Mouse (Mus musculus) forebrain, embryonic 16.5 days (tissue): Measurements from ENCODE around the gene Arsb. TPM values are rescaled to one million over a fixed set of nuclear protein-coding genes. Genes with fewer than 3 reads are reported as not detected.

Experiments
- ATAC-seq: fragments of 200-750 bp; cut with Nextera tagmentation; 2 replicates; pipeline ENCODE4 v1.8.0; 2017; ENCODE audit warnings: mild to moderate bottlenecking, moderate library complexity
- H3K27ac ChIP-seq: fragments of 300-500 bp; sonication (generic); 2 replicates; pipeline ENCODE4 v1.5.1; 2014; ENCODE audit warnings: low read length, control low read depth
- H3K27me3 ChIP-seq: fragments of 300-500 bp; sonication (generic); replicated peaks from 2 replicates; pipeline ENCODE4 v1.6.1; 2014; ENCODE audit warnings: low read length; ENCODE audit not compliant: control insufficient read depth, insufficient read depth
- H3K36me3 ChIP-seq: fragments of 300-500 bp; sonication (generic); 2 replicates; pipeline ENCODE4 v1.6.1; 2014; ENCODE audit not compliant: control insufficient read depth, insufficient read depth
- H3K4me1 ChIP-seq: fragments of 300-500 bp; sonication (generic); replicated peaks from 2 replicates; pipeline ENCODE4 v1.6.1; 2014; ENCODE audit warnings: low read length; ENCODE audit not compliant: control insufficient read depth, insufficient read depth
- H3K4me2 ChIP-seq: fragments of 300-500 bp; sonication (generic); 2 replicates; pipeline ENCODE4 v1.6.1; 2014; ENCODE audit warnings: mild to moderate bottlenecking, low read length, control low read depth
- H3K4me3 ChIP-seq: fragments of 300-500 bp; sonication (generic); replicated peaks from 2 replicates; pipeline ENCODE4 v1.5.1; 2014; ENCODE audit warnings: mild to moderate bottlenecking, low read length, control low read depth
- H3K9ac ChIP-seq: fragments of 300-500 bp; sonication (generic); replicated peaks from 2 replicates; pipeline ENCODE4 v1.6.1; 2014; ENCODE audit warnings: low read depth, low read length, control low read depth
- H3K9me3 ChIP-seq: fragments of 300-500 bp; sonication (generic); 2 replicates; pipeline ENCODE4 v1.6.1; 2016; ENCODE audit warnings: low read length; ENCODE audit not compliant: control insufficient read depth
- WGBS: fragments of 180-500 bp; shearing (Covaris S2); extraction: QIAGEN DNeasy Blood & Tissue Kit; methylation state at CpG from one replicate; pipeline ENCODE4 v1.1.7; 2014; 5-methylcytosine and 5-hydroxymethylcytosine counted together
- polyA plus RNA-seq: library from polyadenylated mRNA; unstranded; fragments of >200 nt; fragmentation: Nextera tagmentation; extraction: Ambion mirVana; gene quantifications from 2 replicates; pipeline ENCODE4 v1.2.1, GENCODE M21; 2015

Arsb gene
- polyA plus RNA-seq, 1 experiment from 2014 or later: 9.7 TPM

- Histone ChIP-seq H3K27ac (no peak overlapping the region), H3K4me1 (no peaks in the 10 kb centered on the region), H3K4me2 (no peak overlapping the region), H3K4me3 (no peak overlapping the region), H3K27me3 (no peaks in the 10 kb centered on the region), H3K9me3 (no peaks in the 10 kb centered on the region), H3K9ac (no peak overlapping the region), H3K36me3 (no peaks in the 10 kb centered on the region)
- WGBS: 86% methylated on average over 10 of the region's 10 CpGs
- ATAC-seq: no peak
These were observed 135.3 kb downstream of the Arsb start for GRCm38 (mm10) chr13:93906552-93907245.

DNA sequence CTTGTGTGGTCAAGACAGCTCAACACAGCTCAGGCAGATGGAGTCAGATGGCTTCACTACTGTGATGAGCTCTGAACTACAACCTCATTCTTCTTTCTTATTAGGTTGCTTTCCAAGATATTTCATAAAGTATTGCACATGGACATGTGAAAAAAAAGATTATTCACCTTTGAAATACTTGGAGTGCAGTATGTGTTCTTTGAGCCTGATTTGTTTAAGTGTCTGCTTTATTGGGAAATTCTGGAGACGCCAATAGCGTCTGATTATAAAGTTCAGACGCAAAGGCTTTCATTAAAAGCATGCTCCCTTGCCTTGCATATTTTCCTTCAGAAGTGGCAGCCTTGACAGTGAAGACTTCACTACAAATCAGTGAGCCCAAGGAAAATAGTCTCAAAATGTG lies 136.5 kb downstream of the Arsb start:
- Histone ChIP-seq H3K36me3 (no peaks in the 10 kb centered on the region), H3K4me3 (no peak overlapping the region), H3K27me3 (no peaks in the 10 kb centered on the region), H3K27ac (no peak overlapping the region), H3K9me3 (no peaks in the 10 kb centered on the region), H3K9ac (no peak overlapping the region), H3K4me1 (no peaks in the 10 kb centered on the region), H3K4me2 (no peak overlapping the region)
- ATAC-seq: no peak
- WGBS: 87% methylated on average over 3 of the region's 3 CpGs

DNA sequence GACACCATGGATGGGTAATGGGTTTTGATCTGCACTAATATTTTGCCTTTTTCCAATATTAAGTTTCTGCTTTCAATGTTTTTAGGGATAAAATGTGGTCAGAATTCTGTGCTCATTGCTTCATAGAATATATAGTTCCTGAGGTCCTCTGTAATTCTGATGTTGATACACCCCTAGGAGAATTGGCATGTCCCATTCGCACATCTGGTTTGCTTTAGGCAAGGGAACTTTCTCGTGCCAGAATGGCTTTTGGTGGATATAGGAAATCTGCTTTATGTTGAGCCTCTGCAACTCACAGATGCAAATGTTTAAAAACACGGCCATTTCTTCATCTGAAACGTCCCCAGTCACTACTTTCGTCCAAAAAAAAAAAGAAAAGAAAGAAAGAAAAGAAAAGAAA lies 138.4 kb downstream of the Arsb start:
- H3K27ac ChIP-seq: no peak overlapping the region
- no peaks in the 10 kb centered on the region for H3K4me1 ChIP-seq
- no peak overlapping the region for H3K4me3 ChIP-seq
- no peak overlapping the region for H3K9ac ChIP-seq
- H3K4me2 ChIP-seq: no peak overlapping the region
- WGBS: 80% methylated on average over 5 of the region's 5 CpGs
- ATAC-seq: no peak
- no peaks in the 10 kb centered on the region for H3K36me3 ChIP-seq
- H3K9me3 ChIP-seq: no peaks in the 10 kb centered on the region
- H3K27me3 ChIP-seq: no peaks in the 10 kb centered on the region

DNA sequence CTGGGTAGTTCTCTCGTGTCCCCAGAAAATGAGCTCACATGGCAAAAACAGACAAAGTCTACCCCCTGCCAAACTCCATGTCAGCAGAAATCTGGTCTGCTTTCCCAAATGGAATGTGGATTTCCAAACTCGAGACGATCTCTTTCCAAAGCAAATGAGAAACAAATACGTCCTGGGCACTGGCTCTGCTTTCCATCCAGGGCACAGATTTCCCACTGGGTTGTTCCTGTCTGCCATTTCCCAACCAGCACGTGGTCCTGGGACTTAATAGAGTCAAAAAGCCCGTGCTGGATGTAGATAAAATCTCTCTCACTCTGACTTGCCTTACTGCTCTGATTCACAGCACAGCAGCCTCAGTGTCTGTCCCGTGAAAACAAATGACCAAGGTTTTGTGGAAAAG lies 139.6 kb downstream of the Arsb start:
- H3K27ac ChIP-seq: no peak overlapping the region
- no peaks in the 10 kb centered on the region for H3K4me1 ChIP-seq
- H3K4me3 ChIP-seq: no peak overlapping the region
- no peak overlapping the region for H3K4me2 ChIP-seq
- no peaks in the 10 kb centered on the region for H3K27me3 ChIP-seq
- no peak for ATAC-seq
- H3K9ac ChIP-seq: no peak overlapping the region
- no peaks in the 10 kb centered on the region for H3K36me3 ChIP-seq
- H3K9me3 ChIP-seq: no peaks in the 10 kb centered on the region
- 60% methylated on average over 7 of the region's 7 CpGs for WGBS

DNA sequence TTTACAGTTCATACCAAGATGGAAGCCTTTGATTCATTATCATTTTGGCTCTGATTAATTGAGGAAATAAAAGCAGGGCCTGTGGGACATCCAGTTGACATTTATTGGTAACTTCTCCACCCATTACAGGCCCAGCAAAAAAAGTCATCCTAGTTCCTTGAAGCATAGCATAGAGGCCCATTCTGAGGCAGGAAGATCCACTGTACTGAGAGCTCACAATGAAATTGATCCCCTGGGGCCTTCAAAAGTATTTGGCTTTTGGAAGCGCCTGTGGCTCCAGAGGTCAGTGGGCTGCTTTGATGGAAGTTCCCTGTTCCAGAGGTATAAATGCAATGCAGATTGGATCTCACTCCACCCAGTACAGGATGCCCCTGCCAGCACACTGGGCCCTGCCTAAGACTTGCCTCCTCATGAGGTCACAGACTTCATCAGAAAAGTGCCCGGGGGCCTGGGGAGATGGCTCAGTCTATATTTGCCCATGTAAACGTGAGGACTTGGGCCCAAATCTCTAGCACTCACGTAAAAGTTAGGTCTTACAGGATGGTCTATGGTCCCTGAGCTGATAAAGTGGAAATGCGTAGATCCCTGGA lies 141.0 kb downstream of the Arsb start:
- WGBS: 84% methylated on average over 5 of the region's 5 CpGs
- H3K4me1 ChIP-seq: no peaks in the 10 kb centered on the region

GRCm38 (mm10) chr13:93914206-93914605 lies 142.8 kb downstream of the Arsb start:
- 80% methylated on average over 3 of the region's 3 CpGs for WGBS
- H3K4me1 ChIP-seq: no peaks in the 10 kb centered on the region
- H3K27me3 ChIP-seq: no peaks in the 10 kb centered on the region
- no peaks in the 10 kb centered on the region for H3K9me3 ChIP-seq
- no peak overlapping the region for H3K27ac ChIP-seq
- no peak overlapping the region for H3K9ac ChIP-seq
- no peak overlapping the region for H3K4me3 ChIP-seq
- no peak for ATAC-seq
- H3K36me3 ChIP-seq: no peaks in the 10 kb centered on the region
- no peak overlapping the region for H3K4me2 ChIP-seq

More for the DNA sequence above, 141.0 kb downstream of the Arsb start:
- no peaks in the 10 kb centered on the region for H3K27me3 ChIP-seq
- H3K27ac ChIP-seq: no peak overlapping the region
- H3K9me3 ChIP-seq: no peaks in the 10 kb centered on the region
- no peak overlapping the region for H3K4me3 ChIP-seq
- no peak overlapping the region for H3K9ac ChIP-seq
- ATAC-seq: no peak
- no peak overlapping the region for H3K4me2 ChIP-seq
- no peaks in the 10 kb centered on the region for H3K36me3 ChIP-seq

DNA sequence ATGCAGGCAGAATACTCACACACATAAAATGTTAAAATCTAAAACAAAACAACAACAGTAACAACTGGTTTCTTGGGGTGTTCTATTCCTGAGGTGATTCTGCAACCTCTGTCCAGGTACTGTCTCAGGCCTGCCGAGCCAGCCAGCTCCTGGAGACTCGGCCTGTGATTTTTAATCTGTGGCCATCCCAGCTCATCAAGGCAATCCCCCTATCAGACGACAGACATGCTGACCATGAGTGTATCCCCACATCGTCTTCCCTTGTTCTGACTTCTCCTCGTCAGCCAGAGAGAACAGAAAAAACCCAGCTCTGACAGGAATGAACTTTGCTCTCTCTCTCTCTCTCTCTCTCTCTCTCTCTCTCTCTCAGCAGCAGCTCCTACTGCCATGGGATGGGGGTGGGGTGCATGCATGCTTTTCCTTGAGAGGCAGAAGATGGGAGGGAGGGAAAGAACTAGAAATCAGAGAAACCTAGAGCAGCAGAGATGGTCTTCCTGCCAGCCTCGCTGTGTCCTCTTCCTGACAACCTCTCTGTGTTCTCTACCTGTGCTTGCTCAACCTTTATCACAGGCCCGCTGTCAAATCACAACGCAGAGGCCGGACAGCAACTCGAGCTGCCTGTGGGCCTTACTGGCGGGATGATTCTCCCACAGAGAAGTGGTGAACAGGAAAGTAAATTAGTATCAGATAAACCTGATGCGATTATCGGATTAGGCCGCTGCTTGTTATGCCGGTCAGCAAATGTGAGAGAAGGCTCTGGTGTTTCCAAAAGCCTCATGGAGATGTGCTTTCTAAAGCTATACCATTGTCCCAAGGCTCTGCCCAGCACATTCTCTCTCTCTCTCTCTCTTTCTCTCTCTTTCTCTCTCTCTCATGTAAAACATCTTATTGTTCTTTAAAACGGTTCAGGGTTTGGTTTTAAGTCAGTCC lies 144.5 kb downstream of the Arsb start:
- WGBS: 51% methylated on average over 16 of the region's 16 CpGs
- ATAC-seq: no peak
- H3K9ac ChIP-seq: no peak overlapping the region

GRCm38 (mm10) chr13:93919536-93919935 lies 148.1 kb downstream of the Arsb start:
- 85% methylated on average over 3 of the region's 3 CpGs for WGBS
- H3K27ac ChIP-seq: no peak overlapping the region
- no peak overlapping the region for H3K4me2 ChIP-seq
- ATAC-seq: no peak
- no peaks in the 10 kb centered on the region for H3K4me1 ChIP-seq
- H3K36me3 ChIP-seq: no peaks in the 10 kb centered on the region
- H3K27me3 ChIP-seq: no peaks in the 10 kb centered on the region
- H3K9ac ChIP-seq: no peak overlapping the region
- H3K4me3 ChIP-seq: no peak overlapping the region
- no peaks in the 10 kb centered on the region for H3K9me3 ChIP-seq

More for the DNA sequence above, 144.5 kb downstream of the Arsb start:
- H3K27me3 ChIP-seq: no peaks in the 10 kb centered on the region
- no peak overlapping the region for H3K4me2 ChIP-seq
- no peaks in the 10 kb centered on the region for H3K4me1 ChIP-seq
- H3K36me3 ChIP-seq: no peaks in the 10 kb centered on the region
- H3K9me3 ChIP-seq: no peaks in the 10 kb centered on the region
- H3K27ac ChIP-seq: no peak overlapping the region
- H3K4me3 ChIP-seq: no peak overlapping the region

GRCm38 (mm10) chr13:93920080-93920785 lies 148.8 kb downstream of the Arsb start:
- H3K36me3 ChIP-seq: no peaks in the 10 kb centered on the region
- no peak overlapping the region for H3K4me2 ChIP-seq
- H3K27me3 ChIP-seq: no peaks in the 10 kb centered on the region
- WGBS: 76% methylated on average over 8 of the region's 8 CpGs
- H3K4me1 ChIP-seq: no peaks in the 10 kb centered on the region
- no peak overlapping the region for H3K9ac ChIP-seq
- ATAC-seq: no peak
- H3K4me3 ChIP-seq: no peak overlapping the region
- H3K9me3 ChIP-seq: no peaks in the 10 kb centered on the region
- no peak overlapping the region for H3K27ac ChIP-seq
